Mouse (Mus musculus) liver, postnatal 0 days (tissue): ENCODE measurements around the gene Olfr826. TPM values are rescaled to one million over a fixed set of nuclear protein-coding genes. Genes with fewer than 3 reads are reported as not detected.
"Not testable (repeated sequence)": the region's sequence is repeated elsewhere in the genome, so short reads cannot be mapped to it uniquely, and the experiment has no call there.

Experiments
- ATAC-seq: fragments of 200-750 bp; cut with Nextera tagmentation; 2 replicates; pipeline ENCODE4 v1.8.0; 2017; ENCODE audit warnings: mild to moderate bottlenecking, moderate library complexity
- DNase-seq: peaks from one replicate; pipeline ENCODE4 v3.0.0-alpha.2; 2016
- H3K27ac ChIP-seq: fragments of 300-500 bp; sonication (generic); 2 replicates; pipeline ENCODE4 v1.5.1; 2014; ENCODE audit warnings: antibody characterized with exemption, moderate library complexity, mild to moderate bottlenecking, low read depth
- H3K27me3 ChIP-seq: fragments of 300-500 bp; sonication (generic); 2 replicates; pipeline ENCODE4 v1.6.1; 2014; ENCODE audit warnings: low read length, control low read depth, mixed read lengths; ENCODE audit not compliant: insufficient read depth
- H3K36me3 ChIP-seq: fragments of 300-500 bp; sonication (generic); replicated peaks from 2 replicates; pipeline ENCODE4 v1.6.1; 2014; ENCODE audit warnings: mild to moderate bottlenecking, control low read depth, low read length, moderate library complexity, mixed read lengths; ENCODE audit not compliant: insufficient read depth
- H3K4me1 ChIP-seq: fragments of 300-500 bp; sonication (generic); 2 replicates; pipeline ENCODE4 v1.6.1; 2014; ENCODE audit warnings: antibody characterized with exemption, mild to moderate bottlenecking, control low read depth; ENCODE audit not compliant: insufficient read depth
- H3K4me2 ChIP-seq: fragments of 300-500 bp; sonication (generic); 2 replicates; pipeline ENCODE4 v1.6.1; 2014; ENCODE audit warnings: low read depth, mild to moderate bottlenecking, low read length, moderate library complexity, mixed read lengths
- H3K4me3 ChIP-seq: fragments of 300-500 bp; sonication (generic); 2 replicates; pipeline ENCODE4 v1.5.1; 2014; ENCODE audit warnings: low read depth, low read length
- H3K9ac ChIP-seq: fragments of 300-500 bp; sonication (generic); replicated peaks from 2 replicates; pipeline ENCODE4 v1.6.1; 2014; ENCODE audit warnings: mild to moderate bottlenecking, moderate library complexity
- H3K9me3 ChIP-seq: fragments of 300-500 bp; sonication (generic); 2 replicates; pipeline ENCODE4 v1.6.1; 2016; ENCODE audit warnings: mild to moderate bottlenecking, control low read depth, low read length, mixed read lengths
- CTCF ChIP-seq: sonication (generic); IDR thresholded peaks from 2 replicates; pipeline ENCODE4 v1.5.1; 2016; ENCODE audit warnings: antibody characterized with exemption, low read depth
- EP300 ChIP-seq: IDR thresholded peaks from 2 replicates; pipeline ENCODE4 v1.6.1; 2016; ENCODE audit warnings: antibody characterized with exemption, low read depth, mild to moderate bottlenecking
- WGBS: fragments of 180-500 bp; shearing (Covaris S2); extraction: QIAGEN DNeasy Blood & Tissue Kit; methylation state at CpG from one replicate; pipeline ENCODE4 v1.1.7; 2014; ENCODE audit not compliant: insufficient replicate concordance; 5-methylcytosine and 5-hydroxymethylcytosine counted together
- polyA plus RNA-seq: library from polyadenylated mRNA; unstranded; fragments of >200 nt; fragmentation: Nextera tagmentation; extraction: Ambion mirVana; gene quantifications from 2 replicates; pipeline ENCODE4 v1.2.1, GENCODE M21; 2015

The Olfr826 gene
- polyA plus RNA-seq, 1 experiment from 2014 or later = not detected

DNA sequence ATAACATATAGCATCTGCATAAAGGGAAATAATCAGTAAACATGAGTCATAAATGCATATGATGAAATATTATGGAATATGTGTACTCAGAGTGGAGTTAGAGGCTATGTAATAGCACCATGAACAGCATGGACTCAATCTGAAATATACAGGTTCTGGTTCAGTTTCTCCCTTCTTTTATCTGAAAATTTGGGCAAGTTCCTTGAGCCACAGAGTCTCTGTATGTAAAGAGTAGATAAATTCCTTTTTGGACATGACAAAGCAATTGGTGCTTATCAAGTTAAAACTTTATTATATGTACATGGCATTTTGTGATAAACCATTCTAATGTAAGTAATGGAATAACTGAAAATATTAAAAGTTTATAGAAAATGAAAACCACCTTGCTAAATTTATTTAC is 18.8 kb downstream of the Olfr826 start:
- Histone ChIP-seq H3K36me3 (no peaks in the 10 kb centered on the region), H3K9me3 (no peaks in the 10 kb centered on the region), H3K4me1 (no peaks in the 10 kb centered on the region), H3K27ac (no peak overlapping the region), H3K27me3 (no peaks in the 10 kb centered on the region), H3K9ac (no peak overlapping the region), H3K4me2 (no peak overlapping the region), H3K4me3 (no peak overlapping the region)
- TF ChIP-seq CTCF (no peak), EP300 (0 out of 2 replicates have a peak, but pooled peaks have one; percentile 20)
- DNase-seq = no peak
- ATAC-seq = peak; percentile 8; the same call in 1 of the 2 replicates

DNA sequence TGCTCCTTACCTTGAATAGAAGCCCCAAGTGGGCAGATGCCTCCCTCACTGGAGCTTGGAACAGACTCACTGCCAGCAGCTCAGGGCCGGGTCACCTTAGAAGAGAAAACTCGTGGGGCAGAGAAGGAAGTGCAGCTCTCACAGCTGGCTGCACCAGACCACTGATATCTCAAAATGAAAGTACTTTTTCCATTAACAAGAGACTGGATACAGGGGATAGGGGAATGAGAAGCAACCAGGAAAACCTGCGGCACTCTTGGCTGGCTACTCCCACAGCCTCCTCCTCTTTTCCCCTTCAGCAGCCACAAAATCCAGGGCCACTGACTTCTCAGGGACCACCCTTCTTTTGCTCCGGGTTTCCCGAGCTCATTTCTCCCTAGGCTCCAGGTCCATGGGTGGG is 39.9 kb downstream of the Olfr826 start:
- DNase-seq (no peak), ATAC-seq (no peak)
- Histone ChIP-seq H3K27ac (no peak overlapping the region), H3K4me1 (no peaks in the 10 kb centered on the region), H3K9me3 (no peaks in the 10 kb centered on the region), H3K4me2 (no peak overlapping the region), H3K27me3 (no peaks in the 10 kb centered on the region), H3K9ac (no peak overlapping the region), H3K4me3 (no peak overlapping the region), H3K36me3 (no peaks in the 10 kb centered on the region)
- TF ChIP-seq CTCF (no peak), EP300 (no peak)
- 67% methylated on average over 5 of the region's 5 CpGs for WGBS

DNA sequence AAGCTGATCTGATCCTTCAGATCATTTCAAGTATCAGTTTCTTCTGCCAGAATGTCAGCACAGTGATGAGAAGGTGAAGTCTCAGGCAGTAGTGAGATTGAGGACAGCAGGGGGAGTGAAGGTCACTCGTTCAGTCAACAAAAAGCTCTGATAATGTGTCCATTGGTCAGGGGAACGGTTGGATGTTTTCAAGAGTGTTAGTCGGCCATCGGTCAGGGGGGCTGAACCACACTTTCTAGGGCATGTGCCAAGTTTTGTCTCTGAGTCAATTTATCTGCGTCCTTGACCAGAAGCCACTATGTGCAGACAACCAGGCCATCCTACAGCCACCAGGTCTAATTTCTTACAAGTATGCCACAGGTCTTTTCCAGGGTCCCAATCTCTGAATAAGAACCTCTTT is 41.5 kb downstream of the Olfr826 start:
- H3K27ac ChIP-seq = peak overlapping the region; percentile 62
- not testable (repeated sequence) for H3K4me2 ChIP-seq, H3K4me1 ChIP-seq, DNase-seq, H3K36me3 ChIP-seq, H3K9me3 ChIP-seq, H3K27me3 ChIP-seq, H3K4me3 ChIP-seq, H3K9ac ChIP-seq
- 59% methylated on average over 5 of the region's 5 CpGs for WGBS
- ATAC-seq = peak; percentile 82

DNA sequence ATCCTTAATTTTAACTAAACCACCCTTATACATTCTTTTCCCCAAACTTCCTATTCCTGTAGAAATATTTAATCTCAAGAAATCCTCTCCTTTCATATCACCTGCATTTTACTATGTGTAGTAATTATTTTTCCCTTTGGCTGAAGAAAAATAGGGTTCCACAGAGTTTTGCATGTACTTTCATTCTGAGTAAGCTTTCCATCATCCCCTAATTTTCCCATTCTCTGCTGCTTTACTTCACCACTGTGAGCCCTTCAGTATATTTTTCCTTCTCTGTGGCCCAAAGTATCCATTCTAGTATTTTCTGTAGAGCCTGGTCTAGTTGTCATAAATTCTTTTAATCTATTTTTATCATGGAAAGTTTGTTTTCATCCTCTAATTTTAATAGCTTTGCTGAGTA is 49.2 kb downstream of the Olfr826 start:
- Histone ChIP-seq H3K4me1 (no peaks in the 10 kb centered on the region), H3K9ac (no peak overlapping the region), H3K27me3 (no peaks in the 10 kb centered on the region), H3K9me3 (no peaks in the 10 kb centered on the region), H3K27ac (no peak overlapping the region), H3K4me3 (no peak overlapping the region), H3K4me2 (no peak overlapping the region), H3K36me3 (no peaks in the 10 kb centered on the region)
- ATAC-seq (no peak), DNase-seq (no peak)
- TF ChIP-seq EP300 (no peak), CTCF (no peak)

DNA sequence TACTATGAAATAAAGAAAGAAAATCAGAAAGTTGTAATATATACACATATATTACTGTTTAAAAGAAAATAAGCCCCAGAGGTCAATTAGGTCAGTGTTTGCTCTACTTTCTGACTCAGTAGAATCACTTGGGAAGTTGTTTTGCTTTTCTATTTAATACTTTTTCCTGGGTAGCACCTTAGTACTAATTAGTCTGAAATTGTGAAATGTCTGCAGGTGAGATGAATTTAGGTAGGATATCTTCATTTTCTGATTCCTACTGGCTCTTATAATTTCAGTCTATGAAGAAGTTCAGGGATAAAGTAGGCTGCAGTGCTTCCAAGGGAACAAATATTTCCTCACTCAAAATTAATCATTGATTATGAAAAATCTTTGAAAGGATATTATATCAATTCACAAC is 54.1 kb downstream of the Olfr826 start, which contains the start of gene Olfr824:
Gene Olfr824, minus strand, starts transcription at position 101 of the 400 bp plus-strand sequence.
- ATAC-seq, H3K9me3 ChIP-seq, H3K9ac ChIP-seq, DNase-seq, H3K27me3 ChIP-seq, H3K4me1 ChIP-seq, H3K4me3 ChIP-seq, H3K36me3 ChIP-seq, H3K27ac ChIP-seq, H3K4me2 ChIP-seq: not testable (repeated sequence)

Other genes with a start within 250 kb of the Olfr826 start
- not detected in 2 replicates for gene Olfr818, start 235.1 kb downstream of the Olfr826 start, polyA plus RNA-seq
- not detected in 2 replicates for gene Olfr819, start 216.9 kb downstream of the Olfr826 start, polyA plus RNA-seq
- not detected in 2 replicates for gene Olfr247, start 208.0 kb downstream of the Olfr826 start, polyA plus RNA-seq
- gene Gm10310, start 199.1 kb downstream of the Olfr826 start, polyA plus RNA-seq = not detected in 2 replicates
- gene Olfr820, start 171.6 kb downstream of the Olfr826 start, polyA plus RNA-seq = not detected in 2 replicates
- gene Olfr821, start 153.8 kb downstream of the Olfr826 start, polyA plus RNA-seq = not detected in 2 replicates
- gene Olfr822, start 113.0 kb downstream of the Olfr826 start, polyA plus RNA-seq = not detected in 2 replicates
- gene Olfr823, start 68.8 kb downstream of the Olfr826 start, polyA plus RNA-seq = not detected in 2 replicates
- gene Olfr824, start 54.2 kb downstream of the Olfr826 start, polyA plus RNA-seq = 0.02 and 0.04 TPM in 2 replicates
- not detected in 2 replicates for gene Olfr825, start 17.4 kb downstream of the Olfr826 start, polyA plus RNA-seq
- not detected in 2 replicates for gene Olfr827, start 30.2 kb upstream of the Olfr826 start, polyA plus RNA-seq
- gene Neurod4, start 96.1 kb upstream of the Olfr826 start, polyA plus RNA-seq = not detected in 2 replicates
- gene Tespa1, start 138.7 kb upstream of the Olfr826 start, polyA plus RNA-seq = 1.2 and 1.5 TPM in 2 replicates
- gene Vmn2r84, start 210.1 kb upstream of the Olfr826 start, polyA plus RNA-seq = 0.01 TPM in 2 replicates
- gene Vmn2r85, start 245.5 kb upstream of the Olfr826 start, polyA plus RNA-seq = not detected in 2 replicates